Mouse (Mus musculus): Measurements from ENCODE around the gene Lrp6.

Lrp6 gene

DNA sequence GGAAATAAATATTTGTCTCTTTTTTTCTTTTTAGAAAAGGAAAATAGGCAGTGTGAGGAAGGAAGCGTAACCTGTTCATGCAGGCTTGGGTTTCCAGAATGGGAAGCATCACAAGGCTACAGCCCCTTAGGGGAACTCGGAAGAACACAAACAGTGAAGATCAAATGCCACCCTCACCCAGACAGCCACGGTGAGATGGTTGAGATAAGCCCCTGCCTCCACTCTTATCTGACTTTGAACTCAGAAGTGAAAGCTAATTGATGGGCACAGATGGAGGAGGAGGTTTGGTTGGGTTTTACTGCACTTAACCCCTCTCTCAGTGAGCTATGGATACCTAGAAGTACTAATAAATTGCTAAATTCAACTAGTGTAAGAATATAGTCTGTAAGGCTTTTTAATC, 33.7 kb downstream of the Lrp6 start:
- no peak for DNase-seq (ENCODE audit: low spot score in 2 of 2)

GRCm38 (mm10) chr6:134531950-134532349, 34.8 kb downstream of the Lrp6 start:
- no peak for DNase-seq (ENCODE audit: low spot score in 2 of 2)

DNA sequence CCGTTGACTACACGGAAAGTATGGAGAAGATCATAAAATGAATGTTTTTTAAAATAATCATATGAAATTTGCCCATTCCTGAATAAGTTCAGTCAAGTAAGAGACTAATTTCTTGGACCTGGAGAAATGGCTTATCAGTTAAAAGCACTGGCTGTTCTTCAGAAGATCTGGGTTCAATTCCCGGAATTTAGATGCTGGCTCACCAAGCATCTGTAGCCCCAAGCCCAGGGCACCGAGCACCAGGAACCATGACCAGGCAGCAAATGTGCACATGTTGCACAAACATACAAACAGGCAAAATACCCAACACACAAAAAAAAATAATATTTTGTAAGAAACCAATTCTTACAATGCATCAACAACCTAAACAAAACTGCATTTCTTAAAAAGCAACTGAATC, 37.4 kb downstream of the Lrp6 start:
- no peak for DNase-seq (ENCODE audit: low spot score in 2 of 2)

DNA sequence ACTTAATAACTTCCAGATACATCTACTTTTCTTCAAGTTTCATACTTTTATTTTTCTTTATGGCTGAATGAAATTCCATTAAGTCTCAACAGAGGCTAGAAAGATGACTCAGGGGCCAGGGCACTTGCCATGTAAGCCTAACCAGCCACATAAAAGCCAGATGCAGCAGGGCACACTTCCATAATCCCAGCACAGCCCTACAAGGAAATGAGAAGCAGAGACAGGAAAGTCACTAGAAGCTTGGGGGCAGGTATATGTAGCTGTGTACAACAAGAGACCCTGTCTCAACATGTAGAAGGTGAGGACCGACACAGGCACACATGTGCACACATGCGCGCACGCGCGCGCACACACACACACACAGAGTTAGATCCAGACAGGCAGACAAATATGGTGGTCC, 38.4 kb downstream of the Lrp6 start:
- DNase-seq (ENCODE audit: low spot score in 2 of 2), result no peak

- DNase-seq (ENCODE audit: low spot score in 2 of 2), result no peak
Observed at GRCm38 (mm10) chr6:134527596-134528128, 39.1 kb downstream of the Lrp6 start.

- no peak for DNase-seq (ENCODE audit: low spot score in 2 of 2)
Observed at GRCm38 (mm10) chr6:134526821-134527595, 39.8 kb downstream of the Lrp6 start.

DNA sequence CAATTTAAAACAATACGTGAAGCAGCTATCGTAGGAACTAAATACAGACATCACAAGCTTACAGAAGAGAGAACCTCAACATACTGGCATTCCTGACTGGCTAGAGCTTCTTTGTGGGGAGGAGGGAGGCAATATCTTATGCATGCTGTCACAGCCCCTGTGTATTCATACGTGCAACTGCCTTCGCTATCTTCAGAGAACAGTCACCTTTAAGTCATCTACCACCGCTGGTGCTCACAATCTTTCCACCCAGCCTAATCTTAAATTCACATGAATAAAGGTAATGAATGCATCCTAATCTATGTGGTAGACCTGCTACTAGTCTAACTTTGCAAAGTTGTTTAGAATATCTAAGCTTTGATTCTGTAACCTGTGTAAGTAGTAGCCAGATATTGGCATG, 40.5 kb downstream of the Lrp6 start:
- DNase-seq (ENCODE audit: low spot score in 2 of 2), result no peak

GRCm38 (mm10) chr6:134521411-134521810, 45.4 kb downstream of the Lrp6 start:
- DNase-seq (ENCODE audit: low spot score in 2 of 2), result no peak

GRCm38 (mm10) chr6:134520821-134521220, 45.9 kb downstream of the Lrp6 start:
- DNase-seq (ENCODE audit: low spot score in 2 of 2), result no peak

DNA sequence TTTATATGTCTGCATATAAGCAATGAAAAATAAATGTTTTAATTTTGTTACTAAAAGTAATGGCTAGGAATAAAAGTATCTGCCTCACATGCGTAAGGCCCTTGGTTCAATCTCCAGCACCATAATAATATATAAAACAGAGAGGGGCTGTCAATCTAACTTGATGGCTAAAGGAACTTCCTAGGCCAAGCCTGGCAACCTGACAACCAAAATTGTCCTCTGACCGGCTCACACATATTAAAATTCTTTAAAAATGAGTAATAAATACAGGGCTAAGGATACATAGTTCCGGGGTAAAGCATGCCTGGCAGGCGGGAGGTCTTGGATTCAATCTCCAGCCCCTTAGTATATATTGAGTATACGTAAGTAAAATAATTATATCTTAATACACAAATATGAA, 48.3 kb downstream of the Lrp6 start:
- DNase-seq (ENCODE audit: low spot score in 2 of 2), result no peak

- no peak for DNase-seq (ENCODE audit: low spot score in 2 of 2)
Observed at GRCm38 (mm10) chr6:134517141-134517540, 49.6 kb downstream of the Lrp6 start.

GRCm38 (mm10) chr6:134515416-134515815, 51.3 kb downstream of the Lrp6 start:
- DNase-seq (ENCODE audit: low spot score in 2 of 2), result no peak

DNA sequence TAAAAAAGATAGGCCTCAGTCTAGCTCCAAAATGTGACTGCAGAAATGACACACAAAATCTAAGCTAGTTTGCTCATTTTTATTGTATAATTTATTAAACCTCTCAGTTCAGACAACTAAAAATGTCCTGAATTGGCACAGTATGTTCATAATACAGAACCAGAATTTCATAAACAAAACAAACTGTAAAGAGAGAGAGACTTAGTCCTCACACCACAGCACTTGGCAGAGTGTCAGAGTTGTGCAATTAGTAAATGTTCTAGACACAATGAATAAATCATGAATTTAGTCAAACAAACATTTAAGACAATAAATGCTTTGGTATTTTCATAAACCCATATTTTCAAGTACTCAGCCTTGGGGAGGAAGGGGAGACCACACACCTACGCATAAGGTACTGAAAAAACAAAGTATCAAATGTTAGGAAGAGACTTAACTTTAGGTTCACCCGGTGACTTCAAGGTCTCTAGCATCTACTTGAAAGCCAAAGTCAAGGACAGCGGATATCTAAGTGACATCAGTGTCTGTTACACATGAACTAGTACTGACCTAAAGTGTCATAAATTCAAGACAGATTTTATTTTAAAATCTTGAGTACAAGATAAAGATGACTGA, 52.8 kb downstream of the Lrp6 start:
- no peak for DNase-seq (ENCODE audit: low spot score in 2 of 2)

DNA sequence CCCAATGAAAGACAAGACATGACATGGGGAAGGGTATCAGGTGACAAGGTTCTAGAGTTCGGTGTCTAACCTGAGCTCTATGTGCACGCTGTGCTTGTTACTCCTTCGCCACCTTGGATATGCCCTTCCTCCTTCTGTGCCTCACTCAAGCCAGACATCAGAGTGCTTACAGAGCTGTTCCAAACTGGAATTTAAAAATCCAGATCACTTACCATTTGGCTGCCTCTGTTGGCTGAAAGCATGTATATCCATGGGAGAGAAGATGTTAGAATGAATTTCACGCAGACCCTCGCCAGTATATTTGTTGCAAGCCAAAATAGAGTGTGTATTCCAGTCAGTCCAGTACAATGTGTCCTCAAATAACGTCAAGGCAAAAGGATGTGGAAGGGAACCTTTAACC, 53.8 kb downstream of the Lrp6 start:
- no peak for DNase-seq (ENCODE audit: low spot score in 2 of 2)

- no peak for DNase-seq (ENCODE audit: low spot score in 2 of 2)
Observed at GRCm38 (mm10) chr6:134512478-134512877, 54.3 kb downstream of the Lrp6 start.

DNA sequence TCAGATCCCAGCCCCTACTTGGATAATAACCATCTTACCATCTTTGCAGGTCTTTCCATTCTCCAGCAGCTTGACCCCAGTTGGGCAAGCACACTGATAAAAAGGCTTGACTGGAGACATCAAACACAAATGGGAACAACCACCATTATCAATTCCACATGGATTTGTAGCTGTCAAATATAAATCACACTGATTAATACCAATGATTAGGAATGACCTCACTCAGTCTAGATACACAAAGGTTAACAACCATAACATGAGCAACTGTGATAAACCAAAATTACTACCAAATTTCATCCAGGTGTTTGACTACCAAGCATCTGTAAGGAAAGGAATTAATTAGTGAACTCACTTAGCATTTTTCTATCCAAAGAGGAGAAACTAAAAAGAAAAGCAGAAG, 55.6 kb downstream of the Lrp6 start:
- DNase-seq (ENCODE audit: low spot score in 2 of 2), result no peak

- DNase-seq (ENCODE audit: low spot score in 2 of 2), result no peak
Observed at GRCm38 (mm10) chr6:134510280-134510679, 56.5 kb downstream of the Lrp6 start.

DNA sequence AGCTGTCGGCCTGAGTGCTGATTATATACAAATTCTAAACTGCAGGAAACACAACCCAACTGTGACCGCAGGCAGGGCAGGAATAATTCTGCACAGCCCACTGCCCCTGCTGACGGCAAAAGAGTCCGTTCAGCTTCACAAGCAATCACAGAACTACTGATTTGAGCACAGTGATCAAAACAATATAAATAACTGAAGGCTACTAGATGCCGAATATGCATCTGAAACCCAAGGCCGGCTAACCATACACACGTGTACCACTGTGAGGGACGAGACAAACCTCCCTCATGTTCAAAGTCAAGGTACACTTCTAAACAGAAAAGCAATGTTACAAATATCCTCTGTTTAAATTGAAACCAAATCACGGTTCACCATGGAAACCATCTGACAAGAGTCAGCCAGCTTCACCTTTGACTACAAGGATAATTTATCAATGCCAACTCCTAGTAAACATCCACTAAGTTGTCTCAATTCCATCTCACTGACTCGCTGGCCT, 57.0 kb downstream of the Lrp6 start:
- no peak for DNase-seq (ENCODE audit: low spot score in 2 of 2)

GRCm38 (mm10) chr6:134504866-134505265, 61.9 kb downstream of the Lrp6 start:
- no peak for DNase-seq (ENCODE audit: low spot score in 2 of 2)

DNA sequence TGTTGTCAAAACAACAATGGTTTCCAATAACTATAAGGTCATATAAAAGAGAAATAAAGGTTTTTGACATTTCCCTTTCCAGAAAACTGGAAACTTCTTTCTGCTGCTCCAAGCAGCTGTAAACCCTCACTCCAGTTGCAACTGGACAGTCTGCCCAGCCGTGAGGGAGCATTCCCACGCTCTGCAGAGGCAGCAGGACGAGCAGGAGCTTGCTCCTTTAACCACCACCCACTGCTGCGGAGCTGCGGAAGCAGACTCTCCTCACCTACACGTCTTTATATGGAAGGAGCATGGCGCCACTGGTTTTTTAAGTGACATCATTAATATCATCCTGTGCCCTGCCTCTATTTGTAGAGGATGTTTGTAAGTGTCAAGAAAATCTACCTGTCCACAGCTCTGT, 64.4 kb downstream of the Lrp6 start:
- no peak for DNase-seq (ENCODE audit: low spot score in 2 of 2)

- no peak for DNase-seq (ENCODE audit: low spot score in 2 of 2)
Observed at GRCm38 (mm10) chr6:134500381-134501162, 66.2 kb downstream of the Lrp6 start.

DNA sequence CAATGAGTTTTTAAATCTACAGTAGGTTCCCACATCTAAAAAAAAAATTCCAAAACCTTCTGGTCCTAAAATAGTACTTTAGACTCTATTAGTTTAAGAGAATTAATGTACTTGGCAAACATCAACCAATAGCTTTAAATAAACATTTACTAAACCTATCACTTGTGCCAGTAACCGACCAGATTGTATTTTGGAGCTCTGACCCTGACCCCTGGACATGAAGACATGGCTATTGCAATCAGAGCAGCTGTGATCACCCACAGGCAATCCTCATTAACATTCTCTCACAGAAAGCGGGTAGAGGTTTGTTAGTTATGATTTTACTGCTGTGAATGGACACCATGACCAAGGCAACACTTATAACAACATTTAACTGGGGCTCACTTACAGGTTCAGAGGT, 67.7 kb downstream of the Lrp6 start:
- no peak for DNase-seq (ENCODE audit: low spot score in 2 of 2)
